Mouse (Mus musculus) kidney, postnatal 0 days (tissue): ENCODE measurements around the gene Cerkl. TPM values are rescaled to one million over a fixed set of nuclear protein-coding genes. Genes with fewer than 3 reads are reported as not detected.

Source experiments
- ATAC-seq: fragments of 200-750 bp; cut with Nextera tagmentation; replicated peaks from 2 replicates; pipeline ENCODE4 v1.8.0; 2017; ENCODE audit warnings: low read depth, moderate number of reproducible peaks, moderate TSS enrichment, moderate library complexity; ENCODE audit not compliant: low FRiP score
- DNase-seq: peaks from one replicate; pipeline ENCODE4 v3.0.0-alpha.2; 2016; ENCODE audit warnings: low spot score
- H3K27ac ChIP-seq: fragments of 300-500 bp; sonication (generic); 2 replicates; pipeline ENCODE4 v1.5.1; 2014; ENCODE audit warnings: mild to moderate bottlenecking
- H3K27me3 ChIP-seq: fragments of 300-500 bp; sonication (generic); 2 replicates; pipeline ENCODE4 v1.6.1; 2014; ENCODE audit warnings: low read length, mixed read lengths; ENCODE audit not compliant: insufficient read depth
- H3K36me3 ChIP-seq: fragments of 300-500 bp; sonication (generic); 2 replicates; pipeline ENCODE4 v1.6.1; 2014; ENCODE audit warnings: low read length, mixed read lengths; ENCODE audit not compliant: insufficient read depth
- H3K4me1 ChIP-seq: fragments of 300-500 bp; sonication (generic); replicated peaks from 2 replicates; pipeline ENCODE4 v1.6.1; 2014; ENCODE audit warnings: antibody characterized with exemption, low read length, mixed read lengths; ENCODE audit not compliant: insufficient read depth
- H3K4me2 ChIP-seq: fragments of 300-500 bp; sonication (generic); 2 replicates; pipeline ENCODE4 v1.6.1; 2014; ENCODE audit warnings: mild to moderate bottlenecking, low read length, moderate library complexity, mixed read lengths
- H3K4me3 ChIP-seq: fragments of 300-500 bp; sonication (generic); replicated peaks from 2 replicates; pipeline ENCODE4 v1.5.1; 2014; ENCODE audit warnings: low read depth, low read length
- H3K9ac ChIP-seq: fragments of 300-500 bp; sonication (generic); 2 replicates; pipeline ENCODE4 v1.6.1; 2014; ENCODE audit warnings: low read depth, low read length
- H3K9me3 ChIP-seq: fragments of 300-500 bp; sonication (generic); replicated peaks from 2 replicates; pipeline ENCODE4 v1.6.1; 2016; ENCODE audit warnings: low read length, inconsistent platforms, mixed read lengths
- CTCF ChIP-seq: IDR thresholded peaks from 2 replicates; pipeline ENCODE4 v1.5.1; 2016; ENCODE audit warnings: antibody characterized with exemption, low read depth, mild to moderate bottlenecking, moderate library complexity
- WGBS: fragments of 180-500 bp; shearing (Covaris S2); extraction: QIAGEN DNeasy Blood & Tissue Kit; methylation state at CpG from one replicate; pipeline ENCODE4 v1.1.7; 2014; 5-methylcytosine and 5-hydroxymethylcytosine counted together
- polyA plus RNA-seq: library from polyadenylated mRNA; unstranded; fragments of >200 nt; fragmentation: Nextera tagmentation; extraction: Ambion mirVana; gene quantifications from 2 replicates; pipeline ENCODE4 v1.2.1, GENCODE M21; 2015

Cerkl gene
- polyA plus RNA-seq, 1 experiment from 2014 or later = 2.1 TPM

DNA sequence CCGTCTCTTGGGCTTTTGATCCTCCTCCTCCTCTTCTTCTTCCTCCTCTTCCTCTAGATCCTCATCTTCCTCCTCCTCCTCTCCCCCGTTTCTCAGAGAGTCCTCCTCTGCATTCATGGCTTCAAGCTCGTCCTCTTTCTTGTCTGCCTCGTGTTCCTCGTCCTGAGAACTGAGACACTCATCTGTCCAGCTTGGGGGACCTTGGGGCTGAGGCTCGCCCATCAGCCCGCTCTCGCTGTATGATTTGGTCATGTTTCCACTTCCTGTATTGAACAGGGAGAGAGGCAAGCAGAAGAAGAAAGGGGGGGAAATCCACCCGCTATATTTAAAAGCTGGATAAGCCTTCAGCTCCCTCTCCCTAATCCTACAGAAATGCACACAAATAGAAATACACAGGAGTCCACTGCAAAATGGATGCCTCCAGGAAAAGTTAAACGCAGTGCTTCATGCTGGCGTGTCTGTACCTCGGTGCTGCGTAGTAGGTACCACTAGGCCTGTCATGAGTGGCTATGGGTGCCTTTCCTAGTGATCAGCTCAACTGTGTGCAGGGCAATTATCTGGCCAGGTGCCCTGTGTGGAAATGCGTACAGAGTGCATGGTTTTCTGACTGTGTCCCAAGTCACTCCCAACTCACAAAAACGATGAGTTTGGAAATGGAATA lies 1.7 kb downstream of the Cerkl start:
- no peak for TF ChIP-seq CTCF
- H3K4me3 ChIP-seq = no peak overlapping the region
- H3K4me2 ChIP-seq = no peak overlapping the region
- WGBS = 13% methylated on average over 15 of the region's 15 CpGs
- H3K9me3 ChIP-seq = no peaks in the 10 kb centered on the region
- no peak overlapping the region for H3K9ac ChIP-seq
- no peaks in the 10 kb centered on the region for H3K36me3 ChIP-seq
- no peaks in the 10 kb centered on the region for H3K4me1 ChIP-seq
- H3K27ac ChIP-seq = no peak overlapping the region
- H3K27me3 ChIP-seq = peaks cover 68% of the 10 kb centered on the region
- no peak for DNase-seq
- ATAC-seq = no peak

GRCm38 (mm10) chr2:79453901-79454781 lies 2.4 kb downstream of the Cerkl start:
- H3K27me3 ChIP-seq = peaks cover 60% of the 10 kb centered on the region
- H3K27ac ChIP-seq = no peak overlapping the region
- no peaks in the 10 kb centered on the region for H3K4me1 ChIP-seq
- H3K9me3 ChIP-seq = no peaks in the 10 kb centered on the region
- peak; percentile 92 for ATAC-seq
- peak overlapping the region; percentile 26 for H3K4me3 ChIP-seq
- DNase-seq = peak; percentile 92
- H3K4me2 ChIP-seq = peak overlapping the region; percentile 56
- no peak overlapping the region for H3K9ac ChIP-seq
- no peak for TF ChIP-seq CTCF
- no peaks in the 10 kb centered on the region for H3K36me3 ChIP-seq
- 5% methylated on average over 55 of the region's 55 CpGs for WGBS

GRCm38 (mm10) chr2:79451438-79451837 lies 5.1 kb downstream of the Cerkl start:
- no peaks in the 10 kb centered on the region for H3K9me3 ChIP-seq
- H3K9ac ChIP-seq = no peak overlapping the region
- no peak overlapping the region for H3K4me2 ChIP-seq
- H3K27ac ChIP-seq = no peak overlapping the region
- DNase-seq (no peak), ATAC-seq (no peak)
- peaks cover 33% of the 10 kb centered on the region for H3K27me3 ChIP-seq
- no peak overlapping the region for H3K4me3 ChIP-seq
- 46% methylated on average over 5 of the region's 5 CpGs for WGBS
- TF ChIP-seq CTCF = no peak
- H3K4me1 ChIP-seq = no peaks in the 10 kb centered on the region
- H3K36me3 ChIP-seq = no peaks in the 10 kb centered on the region

DNA sequence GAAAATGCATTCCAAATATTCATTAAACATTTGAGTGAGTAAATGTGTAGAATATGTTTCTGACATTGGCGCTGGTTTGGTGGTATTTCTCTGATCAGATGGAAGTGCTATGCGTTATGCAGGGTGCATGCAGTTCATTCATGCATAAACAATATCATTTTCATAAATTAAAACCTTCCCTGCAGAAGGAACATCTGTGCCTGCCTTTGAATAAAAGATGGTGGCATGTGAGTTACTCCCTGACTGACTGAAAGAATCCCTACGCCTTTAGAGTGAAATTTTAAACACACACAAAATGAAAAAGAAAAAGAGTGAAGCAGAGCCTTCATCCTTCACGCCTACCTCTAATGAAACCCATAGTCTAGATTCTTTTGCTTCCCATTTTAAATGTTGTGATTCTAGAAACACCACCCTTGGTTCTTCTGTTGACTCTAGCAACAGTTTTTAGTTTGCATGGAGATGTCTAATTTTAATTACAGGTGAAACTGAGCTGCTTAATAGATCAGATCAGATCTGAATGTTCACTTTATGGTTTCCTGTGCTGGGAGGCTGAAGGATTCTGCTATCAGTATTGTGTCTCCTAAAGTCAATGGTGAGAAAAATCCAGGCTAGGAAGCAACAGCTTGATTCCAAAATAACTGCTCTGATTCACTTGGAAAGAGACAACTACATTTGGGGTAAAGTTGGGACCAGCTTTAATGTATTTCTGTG lies 5.7 kb downstream of the Cerkl start:
- Histone ChIP-seq H3K27me3 (peaks cover 27% of the 10 kb centered on the region), H3K4me1 (no peaks in the 10 kb centered on the region), H3K9me3 (no peaks in the 10 kb centered on the region), H3K27ac (no peak overlapping the region), H3K36me3 (no peaks in the 10 kb centered on the region), H3K9ac (no peak overlapping the region), H3K4me3 (no peak overlapping the region), H3K4me2 (no peak overlapping the region)
- 73% methylated on average over 4 of the region's 4 CpGs for WGBS
- no peak for TF ChIP-seq CTCF
- ATAC-seq (no peak), DNase-seq (no peak)

- ATAC-seq = no peak
Measured at GRCm38 (mm10) chr2:79449371-79449770, 7.2 kb downstream of the Cerkl start.

GRCm38 (mm10) chr2:79447198-79447597 lies 9.4 kb downstream of the Cerkl start:
- H3K36me3 ChIP-seq = no peaks in the 10 kb centered on the region
- no peak for TF ChIP-seq CTCF

More at GRCm38 (mm10) chr2:79449371-79449770, 7.2 kb downstream of the Cerkl start:
- H3K9ac ChIP-seq = no peak overlapping the region
- no peak overlapping the region for H3K4me3 ChIP-seq
- H3K9me3 ChIP-seq = no peaks in the 10 kb centered on the region
- no peaks in the 10 kb centered on the region for H3K4me1 ChIP-seq
- H3K36me3 ChIP-seq = no peaks in the 10 kb centered on the region
- no peak overlapping the region for H3K4me2 ChIP-seq
- H3K27me3 ChIP-seq = peaks cover 13% of the 10 kb centered on the region
- 71% methylated on average over 4 of the region's 4 CpGs for WGBS
- no peak overlapping the region for H3K27ac ChIP-seq
- TF ChIP-seq CTCF = no peak
- no peak for DNase-seq

More at GRCm38 (mm10) chr2:79447198-79447597, 9.4 kb downstream of the Cerkl start:
- Histone ChIP-seq H3K9me3 (no peaks in the 10 kb centered on the region), H3K4me1 (no peaks in the 10 kb centered on the region), H3K4me3 (no peak overlapping the region), H3K4me2 (no peak overlapping the region), H3K9ac (no peak overlapping the region), H3K27me3 (no peaks in the 10 kb centered on the region), H3K27ac (no peak overlapping the region)
- ATAC-seq = no peak
- WGBS = 79% methylated on average over 1 of the region's 1 CpGs
- no peak for DNase-seq
